Mouse (Mus musculus): ENCODE measurements at regions not wholly inside any gene's neighbourhood (a gene's known extent, or its start where the extent isn't known, plus 50 kb on each side); places are given as distances from the start of the nearest gene placed in this dataset.

DNA sequence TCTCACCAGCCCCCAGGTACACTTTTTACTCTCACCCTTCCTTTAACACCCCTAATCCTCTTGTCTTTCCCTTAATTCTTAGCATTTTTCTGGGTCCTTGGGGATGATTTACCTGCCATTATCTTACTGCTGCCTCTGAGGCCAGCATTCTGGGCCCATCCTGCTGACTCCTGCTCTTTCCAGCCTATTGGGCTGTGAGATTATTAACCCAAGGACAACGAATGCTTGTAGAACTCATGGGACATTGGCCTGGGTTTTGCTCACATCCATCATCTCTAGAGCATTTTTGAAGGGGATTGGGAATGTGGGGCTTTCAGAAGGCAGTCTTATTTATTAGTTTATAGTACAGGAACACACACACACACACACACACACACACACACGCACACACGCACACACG is 134.5 kb upstream of the Max start:
- no peaks in the 10 kb centered on the region; the same call in 1 of the 2 replicates for H3K4me1 ChIP-seq (ENCODE audit: control insufficient read depth, insufficient read depth, low read length)
- no peaks in the 10 kb centered on the region for H3K27me3 ChIP-seq (ENCODE audit: control insufficient read depth, insufficient read depth, low read length)
- TF ChIP-seq CTCF (IDR thresholded peaks at IDR 0.05; ENCODE audit: control insufficient read depth, insufficient read depth, insufficient replicate concordance, low read depth, low read length) (no peak), POLR2A (IDR thresholded peaks at IDR 0.05; ENCODE audit: control insufficient read depth, low read depth, low read length) (no peak)
- H3K4me3 ChIP-seq (ENCODE audit: control insufficient read depth, low read depth, low read length) = no peak overlapping the region
- no peaks in the 10 kb centered on the region for H3K36me3 ChIP-seq (ENCODE audit: control insufficient read depth, insufficient read depth, low read length)
- H3K27ac ChIP-seq (ENCODE audit: control insufficient read depth, insufficient read depth, low read depth, low read length) = no peak overlapping the region

DNA sequence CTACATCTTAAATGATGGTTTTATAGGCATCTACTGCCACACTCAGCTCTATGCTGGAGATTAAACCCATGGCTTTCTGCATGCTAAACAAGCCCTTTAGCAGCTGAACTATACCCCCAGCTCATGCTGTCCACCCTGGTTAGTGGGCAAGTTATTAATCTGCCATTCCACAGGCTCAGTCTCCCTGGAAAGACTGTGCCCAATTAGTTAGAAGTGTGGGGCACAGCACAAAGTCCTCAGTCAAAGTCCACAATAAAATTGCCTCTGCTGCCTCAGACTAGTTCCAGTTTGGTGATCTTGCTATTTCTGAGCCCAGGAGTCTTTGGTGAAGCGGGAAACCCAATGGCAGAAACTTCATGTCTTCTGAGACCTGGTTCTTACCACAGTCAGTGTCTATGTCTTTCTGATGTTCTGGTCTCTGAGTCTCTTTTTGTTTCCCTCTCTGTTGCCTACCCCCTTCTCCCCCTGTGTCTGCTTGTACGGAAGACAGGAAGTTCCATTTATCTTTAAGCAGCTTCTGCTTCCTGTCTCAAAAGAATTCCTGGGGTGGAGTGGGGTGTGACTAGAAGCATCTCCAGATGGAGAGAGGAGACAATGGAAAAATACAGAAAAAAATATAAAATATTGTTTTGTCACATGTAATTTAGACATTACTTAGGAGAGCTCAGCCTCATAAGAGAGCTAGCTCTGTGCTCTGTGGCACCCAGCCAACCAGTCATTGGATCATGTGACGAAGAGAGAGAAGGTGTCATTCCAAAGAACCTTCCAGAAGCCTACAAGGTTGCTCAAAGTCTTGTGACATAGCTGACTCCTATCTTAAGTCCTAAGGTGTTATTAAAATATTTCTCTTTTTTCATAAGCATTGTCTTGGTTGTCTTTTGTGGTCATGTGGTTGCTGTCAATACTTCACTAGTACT is 133.3 kb upstream of the Max start:
- Histone ChIP-seq H3K27me3 (ENCODE audit: control insufficient read depth, insufficient read depth, low read length) (no peaks in the 10 kb centered on the region), H3K27ac (ENCODE audit: control insufficient read depth, insufficient read depth, low read depth, low read length) (no peak overlapping the region), H3K36me3 (ENCODE audit: control insufficient read depth, insufficient read depth, low read length) (no peaks in the 10 kb centered on the region), H3K4me1 (ENCODE audit: control insufficient read depth, insufficient read depth, low read length) (no peaks in the 10 kb centered on the region; the same call in 1 of the 2 replicates), H3K4me3 (ENCODE audit: control insufficient read depth, low read depth, low read length) (no peak overlapping the region)
- TF ChIP-seq CTCF (IDR thresholded peaks at IDR 0.05; ENCODE audit: control insufficient read depth, insufficient read depth, insufficient replicate concordance, low read depth, low read length) (no peak), POLR2A (IDR thresholded peaks at IDR 0.05; ENCODE audit: control insufficient read depth, low read depth, low read length) (no peak)

DNA sequence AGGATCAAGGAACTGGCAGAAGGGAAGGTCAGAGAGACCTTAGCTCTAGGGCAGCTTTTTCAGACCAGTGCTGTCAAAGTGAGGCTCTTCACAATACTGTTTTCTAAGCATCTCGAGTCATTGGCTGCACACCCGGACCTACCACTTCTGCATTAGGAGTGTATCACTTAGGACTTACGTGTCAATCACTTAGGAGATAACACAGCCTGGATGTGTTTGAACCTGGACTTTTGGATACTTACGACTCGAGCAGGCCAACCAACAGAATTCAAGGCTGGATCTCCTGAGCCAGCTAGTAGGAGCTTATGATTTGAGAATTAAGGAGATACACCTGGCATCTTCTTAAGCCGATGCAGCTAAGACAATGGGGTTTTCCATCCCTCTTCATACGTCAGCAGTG is 132.2 kb upstream of the Max start:
- no peaks in the 10 kb centered on the region for H3K36me3 ChIP-seq (ENCODE audit: control insufficient read depth, insufficient read depth, low read length)
- no peaks in the 10 kb centered on the region; the same call in 1 of the 2 replicates for H3K4me1 ChIP-seq (ENCODE audit: control insufficient read depth, insufficient read depth, low read length)
- H3K4me3 ChIP-seq (ENCODE audit: control insufficient read depth, low read depth, low read length) = no peak overlapping the region
- no peaks in the 10 kb centered on the region for H3K27me3 ChIP-seq (ENCODE audit: control insufficient read depth, insufficient read depth, low read length)
- no peak for TF ChIP-seq POLR2A (IDR thresholded peaks at IDR 0.05; ENCODE audit: control insufficient read depth, low read depth, low read length)
- no peak for TF ChIP-seq CTCF (IDR thresholded peaks at IDR 0.05; ENCODE audit: control insufficient read depth, insufficient read depth, insufficient replicate concordance, low read depth, low read length)
- no peak overlapping the region for H3K27ac ChIP-seq (ENCODE audit: control insufficient read depth, insufficient read depth, low read depth, low read length)

DNA sequence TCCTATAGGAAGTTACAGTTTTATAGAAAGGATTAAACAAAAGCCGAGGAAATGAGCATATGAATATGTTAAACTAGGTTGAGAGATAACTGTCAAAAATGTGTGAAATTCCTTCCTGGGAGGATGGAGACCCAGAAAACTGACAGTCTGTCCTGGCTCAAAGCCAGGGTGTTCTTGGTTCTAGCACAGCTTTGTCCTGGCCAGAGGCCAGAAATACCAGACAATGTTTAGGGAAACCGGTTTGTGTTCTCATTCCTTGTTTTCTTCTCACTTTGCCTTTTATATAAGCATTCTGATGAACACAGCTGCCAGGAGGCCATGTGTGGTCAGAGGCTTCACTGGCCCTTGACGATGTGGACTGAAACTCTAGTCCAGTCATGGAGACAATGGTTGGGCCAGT is 130.7 kb upstream of the Max start:
- TF ChIP-seq POLR2A (IDR thresholded peaks at IDR 0.05; ENCODE audit: control insufficient read depth, low read depth, low read length) = no peak
- TF ChIP-seq CTCF (IDR thresholded peaks at IDR 0.05; ENCODE audit: control insufficient read depth, insufficient read depth, insufficient replicate concordance, low read depth, low read length) = no peak
- no peaks in the 10 kb centered on the region for H3K27me3 ChIP-seq (ENCODE audit: control insufficient read depth, insufficient read depth, low read length)
- no peak overlapping the region for H3K27ac ChIP-seq (ENCODE audit: control insufficient read depth, insufficient read depth, low read depth, low read length)
- no peak overlapping the region for H3K4me3 ChIP-seq (ENCODE audit: control insufficient read depth, low read depth, low read length)
- no peaks in the 10 kb centered on the region; the same call in 1 of the 2 replicates for H3K4me1 ChIP-seq (ENCODE audit: control insufficient read depth, insufficient read depth, low read length)
- no peaks in the 10 kb centered on the region for H3K36me3 ChIP-seq (ENCODE audit: control insufficient read depth, insufficient read depth, low read length)

DNA sequence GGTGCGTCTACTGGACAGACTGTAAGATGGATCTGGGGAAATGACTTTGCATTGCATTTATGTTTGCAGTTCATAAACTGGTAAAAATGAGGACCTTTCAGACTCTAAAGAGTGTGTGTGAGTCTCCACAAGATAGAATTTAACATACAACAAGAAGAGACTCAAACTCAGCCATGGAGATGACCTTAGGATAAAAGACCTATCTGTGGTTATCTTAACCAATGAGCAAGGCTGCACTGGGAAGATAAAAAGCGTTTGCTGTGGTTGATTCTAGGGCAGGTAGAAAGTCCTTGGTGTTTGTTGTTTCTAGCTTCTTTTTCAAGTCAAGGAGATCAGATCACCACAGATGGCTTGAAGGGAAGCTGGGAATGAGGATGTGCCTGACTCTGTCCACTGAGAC is 130.1 kb upstream of the Max start:
- Histone ChIP-seq H3K27me3 (ENCODE audit: control insufficient read depth, insufficient read depth, low read length) (no peaks in the 10 kb centered on the region), H3K27ac (ENCODE audit: control insufficient read depth, insufficient read depth, low read depth, low read length) (no peak overlapping the region), H3K36me3 (ENCODE audit: control insufficient read depth, insufficient read depth, low read length) (no peaks in the 10 kb centered on the region), H3K4me1 (ENCODE audit: control insufficient read depth, insufficient read depth, low read length) (no peaks in the 10 kb centered on the region; the same call in 1 of the 2 replicates), H3K4me3 (ENCODE audit: control insufficient read depth, low read depth, low read length) (no peak overlapping the region)
- TF ChIP-seq POLR2A (IDR thresholded peaks at IDR 0.05; ENCODE audit: control insufficient read depth, low read depth, low read length) (no peak), CTCF (IDR thresholded peaks at IDR 0.05; ENCODE audit: control insufficient read depth, insufficient read depth, insufficient replicate concordance, low read depth, low read length) (no peak)

DNA sequence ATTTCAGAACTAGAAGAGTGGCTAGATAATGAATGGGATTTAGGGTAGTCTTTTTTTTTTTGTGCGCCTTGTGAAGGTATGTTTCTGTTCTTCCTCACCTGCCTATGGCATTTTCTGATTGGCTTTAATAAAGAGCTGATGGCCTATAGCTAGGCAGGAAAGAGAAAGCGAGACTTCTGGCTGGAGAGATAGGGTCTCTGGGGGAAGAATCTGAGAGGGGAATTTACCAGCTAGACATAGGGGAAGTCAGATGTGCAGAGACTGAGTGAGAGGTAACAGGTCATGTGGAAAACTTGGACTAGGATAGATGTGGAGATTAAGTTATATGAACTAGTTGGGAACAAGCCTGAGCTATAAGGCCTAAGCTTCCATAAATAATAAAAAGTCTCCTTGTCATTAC is 129.7 kb upstream of the Max start:
- no peak overlapping the region for H3K27ac ChIP-seq (ENCODE audit: control insufficient read depth, insufficient read depth, low read depth, low read length)

DNA sequence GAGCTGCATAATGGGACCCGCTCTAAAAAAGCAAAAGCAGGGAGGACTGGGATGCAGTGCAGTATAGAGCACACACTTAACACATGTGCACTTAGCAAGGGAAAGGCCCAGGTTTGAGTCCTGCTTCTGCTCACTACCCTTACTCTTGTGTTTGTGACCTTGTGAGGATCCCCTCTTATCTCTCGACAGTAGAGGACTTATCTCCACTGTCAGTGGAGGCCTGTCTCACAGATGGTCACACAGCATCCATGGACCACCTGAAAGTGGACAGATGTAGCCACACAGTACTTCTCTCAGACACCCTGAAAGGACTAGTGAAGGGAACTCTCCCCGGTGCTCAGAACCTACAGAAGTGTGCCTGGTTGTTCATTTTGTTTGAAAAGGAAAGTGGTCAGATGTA is 128.5 kb upstream of the Max start:
- TF ChIP-seq POLR2A (IDR thresholded peaks at IDR 0.05; ENCODE audit: control insufficient read depth, low read depth, low read length) = no peak
- no peak for TF ChIP-seq CTCF (IDR thresholded peaks at IDR 0.05; ENCODE audit: control insufficient read depth, insufficient read depth, insufficient replicate concordance, low read depth, low read length)

More for the DNA sequence above, 129.7 kb upstream of the Max start:
- Histone ChIP-seq H3K36me3 (ENCODE audit: control insufficient read depth, insufficient read depth, low read length) (no peaks in the 10 kb centered on the region), H3K4me1 (ENCODE audit: control insufficient read depth, insufficient read depth, low read length) (no peaks in the 10 kb centered on the region; the same call in 1 of the 2 replicates), H3K4me3 (ENCODE audit: control insufficient read depth, low read depth, low read length) (no peak overlapping the region), H3K27me3 (ENCODE audit: control insufficient read depth, insufficient read depth, low read length) (no peaks in the 10 kb centered on the region)
- TF ChIP-seq POLR2A (IDR thresholded peaks at IDR 0.05; ENCODE audit: control insufficient read depth, low read depth, low read length) (no peak), CTCF (IDR thresholded peaks at IDR 0.05; ENCODE audit: control insufficient read depth, insufficient read depth, insufficient replicate concordance, low read depth, low read length) (no peak)

More for the DNA sequence above, 128.5 kb upstream of the Max start:
- Histone ChIP-seq H3K36me3 (ENCODE audit: control insufficient read depth, insufficient read depth, low read length) (no peaks in the 10 kb centered on the region), H3K4me3 (ENCODE audit: control insufficient read depth, low read depth, low read length) (no peak overlapping the region), H3K4me1 (ENCODE audit: control insufficient read depth, insufficient read depth, low read length) (no peaks in the 10 kb centered on the region; the same call in 1 of the 2 replicates), H3K27ac (ENCODE audit: control insufficient read depth, insufficient read depth, low read depth, low read length) (no peak overlapping the region), H3K27me3 (ENCODE audit: control insufficient read depth, insufficient read depth, low read length) (no peaks in the 10 kb centered on the region)
